Mouse (Mus musculus): ENCODE results near the gene Gm17545.

The Gm17545 gene

GRCm38 (mm10) chr9:22447213-22447612, 6.9 kb upstream of the Gm17545 start:
- DNase-seq = no peak

GRCm38 (mm10) chr9:22448420-22448819, 5.7 kb upstream of the Gm17545 start:
- no peak for DNase-seq

DNA sequence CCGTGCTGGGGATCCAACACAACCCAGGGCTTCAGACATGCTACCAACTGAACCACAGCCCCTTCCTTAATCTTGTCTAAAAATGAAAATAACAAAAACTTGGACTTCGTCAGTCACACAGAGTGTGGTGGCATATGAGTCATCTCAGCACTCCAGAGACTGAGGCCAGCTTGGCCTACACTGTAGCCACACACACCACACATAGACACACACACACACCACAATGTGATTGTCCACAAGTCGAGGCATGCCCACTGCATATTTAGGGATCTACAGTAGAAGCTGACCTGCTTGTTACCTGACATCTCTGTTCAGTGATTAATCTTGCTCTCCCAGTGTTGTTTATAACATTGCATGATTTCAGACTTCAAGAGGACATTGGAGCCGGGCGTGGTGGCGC, 4.9 kb upstream of the Gm17545 start:
- DNase-seq = no peak

- no peak for DNase-seq
These were observed 1.4 kb upstream of the Gm17545 start for GRCm38 (mm10) chr9:22452697-22453096.

- no peak for DNase-seq
These were observed 577 bp upstream of the Gm17545 start for GRCm38 (mm10) chr9:22453501-22453924.

- DNase-seq = no peak
These were observed 951 bp downstream of the Gm17545 start for GRCm38 (mm10) chr9:22455041-22455440.

DNA sequence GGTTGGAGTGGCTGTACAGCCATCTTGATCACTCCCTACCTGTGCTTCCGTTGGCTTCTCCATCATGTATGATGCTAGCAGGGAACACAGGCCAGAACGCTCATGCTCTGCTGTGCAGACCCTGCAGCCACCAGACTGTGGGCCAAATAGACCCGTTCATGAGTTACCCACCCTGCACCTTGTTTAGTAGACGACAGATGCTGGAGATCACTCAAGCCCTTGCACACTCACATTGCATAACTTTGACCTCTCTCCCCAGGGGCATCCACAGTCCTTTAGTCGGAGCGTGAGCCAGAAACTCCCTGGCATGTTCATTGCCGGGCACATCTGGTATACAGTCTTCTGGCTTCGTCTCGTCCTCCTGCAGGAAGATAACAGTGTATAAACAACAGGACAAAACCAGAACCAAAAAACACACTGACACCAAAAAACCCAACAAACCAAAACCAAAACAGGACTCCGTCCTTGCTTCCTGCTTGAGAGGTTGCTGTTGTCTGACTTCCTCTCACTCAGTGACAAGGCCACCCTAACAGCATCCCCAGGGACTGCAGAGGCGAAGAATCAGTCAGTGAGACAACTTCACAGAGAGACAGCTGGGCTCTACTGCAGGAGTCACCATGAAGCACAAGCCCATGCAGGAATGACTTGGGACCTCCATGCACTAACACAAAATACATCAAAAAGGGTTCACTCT, 3.2 kb downstream of the Gm17545 start:
- no peak for DNase-seq

DNA sequence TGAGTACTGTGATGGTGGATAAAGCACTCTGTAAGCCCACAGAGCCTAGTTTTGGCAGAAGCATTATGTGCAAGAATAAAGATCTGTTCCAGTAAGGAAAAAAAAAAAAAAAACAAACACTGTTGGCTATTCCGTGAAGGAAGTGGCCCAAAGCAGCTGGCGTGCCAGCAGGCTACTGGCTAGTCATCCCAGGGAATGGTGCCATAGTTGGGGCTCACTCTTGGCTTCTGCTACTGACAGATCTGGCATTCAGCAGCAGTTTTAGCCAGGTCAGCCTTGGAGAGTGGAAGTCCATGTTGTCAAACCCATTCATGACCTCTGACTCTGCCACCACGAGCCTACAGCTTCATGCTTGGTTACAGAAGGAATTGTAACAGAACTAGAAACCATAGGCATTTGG, 7.9 kb downstream of the Gm17545 start:
- DNase-seq = peak; percentile 98

DNA sequence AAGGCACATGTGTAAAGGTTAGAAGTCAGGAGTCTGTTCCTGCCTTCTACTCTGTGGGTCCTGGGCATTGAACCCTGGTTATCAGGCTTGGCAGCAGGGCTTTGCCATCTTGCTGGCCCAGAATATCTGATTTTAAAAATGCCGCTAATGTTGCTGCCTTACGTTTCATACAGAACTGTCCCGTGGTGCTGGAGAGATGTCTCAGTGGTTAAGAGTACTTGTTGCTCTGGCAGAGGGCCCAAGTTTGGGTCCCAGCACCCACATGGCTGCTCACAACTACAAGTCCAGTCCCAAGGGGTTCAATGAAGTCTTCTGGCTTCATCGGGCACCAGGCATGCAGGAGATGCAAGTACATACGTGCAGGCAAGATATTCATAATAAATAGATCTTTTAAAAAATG, 12.1 kb downstream of the Gm17545 start:
- peak; percentile 53 for DNase-seq

- DNase-seq = peak; percentile 57
These were observed 13.5 kb downstream of the Gm17545 start for GRCm38 (mm10) chr9:22467371-22468169.

DNA sequence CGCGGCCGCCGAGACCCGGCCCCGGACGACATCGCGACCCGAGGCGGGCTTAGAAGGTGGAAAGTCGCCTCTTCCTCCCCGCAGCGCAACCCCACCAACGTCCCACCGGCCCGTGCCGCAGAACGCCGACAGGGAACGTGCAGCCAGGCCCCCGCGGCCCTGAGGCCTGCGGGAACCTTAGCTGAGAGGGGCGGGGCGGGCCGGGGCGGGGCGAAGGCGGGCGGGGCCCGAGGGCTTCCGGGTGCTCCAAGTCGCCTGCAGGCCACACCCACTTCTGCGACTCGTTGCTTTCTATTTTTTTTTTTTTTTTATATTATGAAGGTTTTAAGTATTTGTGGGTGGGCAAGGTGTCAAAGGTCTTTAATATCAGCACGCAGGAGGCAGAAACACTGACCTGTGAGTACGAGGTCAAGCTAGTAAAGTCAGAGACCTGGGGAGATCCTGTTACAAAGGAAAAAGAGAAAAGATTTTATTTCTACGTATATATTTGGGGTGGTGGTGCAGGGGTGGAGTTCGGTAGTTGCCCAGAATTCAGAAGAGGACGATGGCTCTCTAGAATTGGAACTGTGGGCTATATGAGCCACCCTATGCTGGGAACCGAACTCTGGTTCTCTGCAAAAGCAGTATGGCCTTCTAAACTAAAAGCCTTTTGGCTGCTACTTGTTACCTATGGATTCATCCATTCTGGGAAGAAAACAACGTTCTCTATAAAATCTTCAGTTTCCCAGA, 14.2 kb downstream of the Gm17545 start:
- DNase-seq = peak; percentile 67

GRCm38 (mm10) chr9:22468899-22469259, 14.8 kb downstream of the Gm17545 start:
- DNase-seq = peak; percentile 46

GRCm38 (mm10) chr9:22469643-22470042, 15.6 kb downstream of the Gm17545 start, which contains the start of gene Rp9:
TSS of gene Rp9 (minus strand) at chr9:22469743.
- no peak for DNase-seq

GRCm38 (mm10) chr9:22475424-22475868, 21.4 kb downstream of the Gm17545 start, which contains the start of gene Bbs9:
TSS of gene Bbs9 (plus strand) at chr9:22475715.
- peak; percentile 97 for DNase-seq

GRCm38 (mm10) chr9:22476265-22476664, 22.2 kb downstream of the Gm17545 start:
- no peak for DNase-seq

- DNase-seq = no peak
These were observed 24.9 kb downstream of the Gm17545 start for GRCm38 (mm10) chr9:22478946-22479345.

DNA sequence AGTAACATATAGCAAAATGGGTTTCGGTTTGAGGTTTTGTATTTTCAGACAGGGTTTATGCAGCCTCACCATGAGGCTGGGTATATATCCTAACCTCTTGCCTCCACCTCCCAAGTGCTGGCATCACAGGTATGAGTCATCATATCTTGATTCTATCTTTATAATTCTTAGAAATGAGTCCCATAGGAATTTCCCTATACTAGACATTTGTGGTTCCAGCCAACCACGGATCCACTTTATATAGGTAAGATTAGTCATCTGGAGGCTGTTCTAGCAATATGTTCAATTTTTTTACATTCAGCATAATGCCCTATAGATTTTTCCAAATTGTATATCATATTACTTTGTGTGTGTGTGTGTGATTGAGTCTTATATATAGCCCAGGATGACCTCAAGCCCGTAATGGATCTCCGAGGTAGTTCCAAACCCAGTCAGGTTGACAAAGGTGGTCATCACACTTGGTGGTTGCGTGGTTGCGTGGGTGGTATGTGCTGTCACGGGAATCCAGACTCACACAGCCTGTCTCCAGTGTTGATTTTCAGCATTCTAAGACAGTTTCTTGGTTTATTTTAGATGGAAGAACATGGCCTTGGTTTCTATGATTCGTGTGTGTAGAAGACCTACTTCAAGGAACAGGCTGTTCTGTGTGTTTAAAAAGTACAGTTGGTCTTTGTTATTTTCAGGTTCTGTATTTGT, 29.9 kb downstream of the Gm17545 start:
- no peak for DNase-seq

DNA sequence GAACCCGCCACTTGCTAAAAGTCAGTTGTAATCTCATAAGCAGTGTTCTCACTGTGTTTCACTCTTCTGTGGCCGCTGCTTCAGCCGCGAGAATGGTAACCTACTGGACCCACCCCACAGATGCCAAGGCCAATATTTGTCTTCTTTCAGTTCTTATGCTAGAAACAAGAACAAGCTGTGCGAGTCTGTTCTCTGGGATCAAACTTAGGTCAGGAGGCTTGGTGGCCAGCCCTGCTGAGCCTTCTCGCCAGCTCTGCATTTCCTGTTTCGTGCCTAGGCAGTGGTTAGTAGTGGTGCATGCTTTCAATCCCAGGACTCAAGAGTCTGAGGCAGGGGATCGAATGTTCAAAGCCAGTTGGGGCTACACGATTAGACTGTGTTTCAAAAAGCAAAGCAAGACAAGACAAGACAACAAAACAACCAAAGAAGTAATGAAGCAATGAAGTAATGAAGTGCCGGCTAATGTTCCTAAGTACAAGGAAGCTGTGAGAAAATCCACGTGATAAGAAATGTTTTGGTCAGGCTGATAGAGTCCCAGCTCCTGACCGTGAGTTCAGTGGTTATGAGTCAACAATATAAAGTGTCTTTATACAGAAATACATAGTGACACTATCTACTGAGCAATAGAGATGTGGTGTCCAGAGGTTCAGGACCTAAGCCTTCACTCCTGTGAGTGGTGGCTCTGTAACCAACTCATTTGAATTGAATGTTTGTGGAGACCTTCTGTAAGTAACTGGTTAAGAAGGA, 30.6 kb downstream of the Gm17545 start:
- no peak for DNase-seq

DNA sequence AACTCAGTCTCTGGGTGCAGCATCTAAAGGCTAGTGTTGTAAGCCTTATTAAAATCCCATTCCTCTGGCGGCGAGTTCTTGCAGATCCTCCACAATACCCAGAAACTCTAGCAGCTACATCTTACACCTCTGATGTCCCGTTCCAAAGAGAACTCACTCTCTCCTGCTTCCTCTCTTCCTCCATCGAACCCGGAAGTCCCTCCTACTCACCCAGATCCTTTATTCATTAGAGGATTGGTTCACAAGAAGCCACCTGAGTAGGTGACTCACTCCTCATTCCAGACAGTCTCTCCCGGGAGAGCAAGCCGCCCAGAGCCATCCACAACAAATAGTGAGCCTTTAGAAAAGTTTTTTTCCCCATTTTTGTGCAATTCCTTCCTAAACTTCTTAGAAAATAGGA, 32.1 kb downstream of the Gm17545 start:
- no peak for DNase-seq

DNA sequence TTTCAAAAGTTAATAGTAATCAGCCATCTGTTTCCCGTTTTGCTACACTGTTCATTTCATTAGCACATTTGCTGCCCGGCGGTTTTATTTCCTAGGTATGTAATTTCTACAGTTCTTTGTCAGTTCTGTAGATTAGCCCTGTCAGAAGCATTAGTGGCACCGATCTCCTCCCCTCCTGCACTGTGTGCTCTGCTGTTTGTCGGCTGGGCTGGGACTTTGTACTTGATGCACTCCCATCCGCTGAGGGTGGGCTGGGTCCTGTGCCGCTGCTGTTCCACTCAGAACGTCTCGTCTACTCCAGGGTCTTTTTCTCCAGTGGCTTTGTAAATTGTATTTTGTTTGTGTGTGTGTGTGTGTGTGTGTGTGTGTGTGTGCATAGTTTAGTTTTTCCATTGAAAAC, 34.9 kb downstream of the Gm17545 start:
- DNase-seq = no peak

DNA sequence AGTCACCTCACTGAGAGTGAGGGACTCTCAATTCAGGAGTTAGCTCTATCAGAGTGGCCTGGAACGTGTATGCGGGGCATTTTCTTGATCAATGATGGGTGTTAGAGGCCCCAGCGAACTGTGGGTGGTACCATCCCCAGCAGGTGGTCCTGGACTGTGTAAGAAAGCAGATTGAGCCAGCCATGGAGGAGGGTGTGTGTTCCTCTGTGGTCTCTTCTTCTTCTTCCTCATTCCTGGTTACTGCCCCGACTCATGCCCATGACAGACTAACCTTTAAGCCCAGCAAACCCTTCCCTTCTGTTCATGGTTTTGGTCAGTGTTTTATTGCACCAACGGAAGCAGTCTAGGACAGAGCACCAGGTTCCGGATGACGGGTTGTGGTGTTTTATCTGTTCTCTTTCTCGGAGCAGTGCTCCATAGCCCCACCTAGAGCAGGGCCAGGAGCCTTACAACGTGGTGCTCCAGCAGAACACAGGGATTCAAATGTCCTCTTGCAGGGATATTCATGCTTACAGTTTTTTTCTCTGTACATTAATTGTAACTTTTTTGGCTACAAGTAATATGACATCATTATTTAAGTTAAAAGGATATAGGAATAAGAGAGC, 40.2 kb downstream of the Gm17545 start:
- DNase-seq = no peak

DNA sequence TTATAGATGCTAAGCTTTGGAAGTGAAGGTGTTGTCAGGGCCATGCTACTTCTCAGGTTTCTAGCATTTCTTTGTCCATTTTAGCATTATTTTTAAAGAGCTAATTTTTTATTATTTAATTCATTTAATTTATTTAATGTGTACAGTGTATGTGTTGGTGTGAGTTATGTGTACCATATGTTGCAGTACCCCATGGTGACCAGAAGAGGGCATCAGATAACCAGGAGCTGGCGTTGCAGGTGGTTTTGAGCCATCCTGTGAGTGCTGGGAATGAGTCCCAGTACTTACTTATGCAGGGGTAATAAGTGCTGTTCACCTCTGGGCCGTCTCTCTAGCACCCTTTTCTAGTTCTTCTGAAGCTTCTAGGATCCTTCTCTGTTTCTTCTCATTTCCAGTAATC, 41.0 kb downstream of the Gm17545 start:
- no peak for DNase-seq
